Mouse (Mus musculus): ENCODE measurements around the gene Clec4d. TPM values are rescaled to one million over a fixed set of nuclear protein-coding genes. Genes with fewer than 3 reads are reported as not detected.
"Not testable (repeated sequence)": the region's sequence is repeated elsewhere in the genome, so short reads cannot be mapped to it uniquely, and the experiment has no call there.

Clec4d gene
- 0.26 TPM in 1 of 2 replicates, not detected in the other for polyA plus RNA-seq (2016; fragmentation: Nextera tagmentation; extraction: Ambion mirVana)

DNA sequence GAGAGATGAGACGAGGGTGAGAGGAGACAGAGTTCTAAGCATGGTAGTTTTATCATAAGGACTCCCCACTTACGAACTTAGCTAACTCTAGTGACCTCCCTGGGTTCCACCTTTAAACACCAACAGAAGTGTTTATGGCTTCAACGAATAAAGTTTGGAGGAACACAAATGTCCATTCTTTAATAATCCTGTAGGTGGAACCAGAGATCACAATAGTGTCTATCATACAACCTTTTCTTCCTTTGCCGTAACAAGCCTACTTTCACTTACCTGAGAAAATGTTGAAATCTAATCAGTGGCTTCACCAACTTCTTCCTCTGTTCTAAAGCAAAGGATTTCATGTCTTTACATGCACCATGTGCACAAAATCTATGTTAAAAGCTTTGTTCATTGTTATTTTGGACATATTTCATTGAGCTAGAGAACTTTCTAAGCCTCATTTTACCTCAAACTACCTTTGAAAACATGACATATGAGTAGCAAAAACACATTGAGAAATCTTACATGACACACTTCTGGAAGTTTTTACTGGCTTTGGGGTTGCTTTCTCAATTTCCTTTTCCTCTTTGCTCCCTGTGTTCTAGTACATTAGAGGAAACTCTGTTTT is at the start of gene Clec4d:
Clec4d (plus strand) TSS at position 557 of the 607 bp plus-strand sequence.
- ATAC-seq (ENCODE audit: low FRiP score), result no peak
- no peaks in the 10 kb centered on the region; the same call in 1 of the 2 replicates for H3K9me3 ChIP-seq (replicated peaks)
- 79% methylated on average over 4 of the region's 4 CpGs for WGBS
- H3K4me3 ChIP-seq, result no peak within 1 kb of the TSS
- H3K27me3 ChIP-seq, result no peaks in the 10 kb centered on the region
- H3K4me1 ChIP-seq, result no peaks in the 10 kb centered on the region
- H3K27ac ChIP-seq, result no peak within 1 kb of the TSS
- no peaks in the 10 kb centered on the region for H3K36me3 ChIP-seq
- H3K4me2 ChIP-seq (replicated peaks), result no peak within 1 kb of the TSS
- no peak within 1 kb of the TSS for H3K9ac ChIP-seq

DNA sequence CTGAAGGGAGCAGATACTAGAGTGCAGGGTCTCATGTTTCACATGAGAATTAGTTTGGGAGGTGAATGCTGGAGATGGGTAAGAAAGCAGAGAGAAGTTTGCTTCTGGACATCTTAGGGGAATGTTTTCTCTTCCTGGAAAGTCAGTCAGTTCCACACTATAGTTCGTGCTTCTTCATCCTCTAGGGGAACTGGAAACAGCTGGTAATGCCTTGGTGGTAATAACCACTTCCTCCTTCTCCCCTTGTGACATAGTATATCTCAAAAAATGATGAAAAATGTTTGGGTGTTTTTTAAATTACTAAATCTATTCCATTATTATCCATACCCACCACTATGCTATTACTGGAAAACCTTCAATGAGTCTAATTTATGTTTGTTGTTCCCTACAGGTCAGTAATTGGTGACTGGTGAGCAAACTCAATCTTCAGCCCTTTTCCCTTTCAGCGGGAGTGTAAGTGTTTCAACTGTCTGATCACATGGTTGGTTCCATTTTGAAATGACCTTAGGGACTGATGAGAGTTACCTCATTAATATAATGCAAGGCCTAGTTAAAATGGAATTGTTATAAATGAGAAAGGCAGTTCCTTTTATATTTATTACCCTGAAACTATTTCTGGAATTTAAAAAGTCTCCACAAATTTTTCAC is 34.3 kb upstream of the Clec4d start:
- H3K27me3 ChIP-seq, result no peaks in the 10 kb centered on the region
- ATAC-seq (ENCODE audit: low FRiP score), result no peak
- H3K4me3 ChIP-seq, result no peak overlapping the region
- 0 out of 2 replicates have a peak, but pooled peaks cover 3% of the 10 kb centered on the region for H3K9me3 ChIP-seq (replicated peaks)
- H3K36me3 ChIP-seq, result no peaks in the 10 kb centered on the region
- no peak overlapping the region for H3K27ac ChIP-seq
- 69% methylated on average over 2 of the region's 2 CpGs for WGBS
- H3K4me1 ChIP-seq, result no peaks in the 10 kb centered on the region
- no peak overlapping the region for H3K9ac ChIP-seq
- no peak overlapping the region for H3K4me2 ChIP-seq (replicated peaks)

DNA sequence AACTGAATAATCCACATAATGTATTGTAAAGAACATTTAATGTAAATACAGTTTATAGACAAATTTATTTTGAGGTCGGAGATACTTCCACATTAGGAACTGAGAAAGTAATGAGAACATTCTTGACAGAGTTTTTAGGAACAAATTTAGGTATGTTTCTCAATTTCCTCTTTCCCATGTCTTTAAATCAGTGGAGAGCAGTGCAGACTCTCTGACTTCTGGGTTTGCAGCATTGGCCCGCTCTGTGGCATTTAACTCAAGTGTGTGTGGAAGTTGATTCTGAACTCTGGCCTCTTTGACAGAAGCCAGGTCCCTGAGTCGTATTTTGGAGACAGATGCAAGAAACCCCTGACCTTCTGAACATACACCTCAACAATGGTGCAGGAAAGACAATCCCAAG is 32.3 kb upstream of the Clec4d start, which contains the start of gene Clec4n:
Clec4n (plus strand) TSS at position 200 of the 400 bp plus-strand sequence.
- no peaks in the 10 kb centered on the region for H3K36me3 ChIP-seq
- no peaks in the 10 kb centered on the region for H3K27me3 ChIP-seq
- WGBS, result 67% methylated on average over 3 of the region's 3 CpGs
- no peaks in the 10 kb centered on the region for H3K4me1 ChIP-seq
- no peak within 1 kb of the TSS for H3K4me2 ChIP-seq (replicated peaks)
- H3K27ac ChIP-seq, result no peak within 1 kb of the TSS
- no peak within 1 kb of the TSS for H3K9ac ChIP-seq
- ATAC-seq (ENCODE audit: low FRiP score), result no peak
- H3K9me3 ChIP-seq (replicated peaks), result 0 out of 2 replicates have a peak, but pooled peaks cover 3% of the 10 kb centered on the region
- H3K4me3 ChIP-seq, result no peak within 1 kb of the TSS

GRCm38 (mm10) chr6:123231149-123231548 is 30.8 kb upstream of the Clec4d start:
- Histone ChIP-seq H3K9me3 (replicated peaks) (0 out of 2 replicates have a peak, but pooled peaks cover 3% of the 10 kb centered on the region), H3K9ac (no peak overlapping the region), H3K27ac (no peak overlapping the region), H3K4me2 (replicated peaks) (no peak overlapping the region), H3K27me3 (no peaks in the 10 kb centered on the region), H3K4me3 (no peak overlapping the region), H3K4me1 (no peaks in the 10 kb centered on the region), H3K36me3 (no peaks in the 10 kb centered on the region)
- ATAC-seq (ENCODE audit: low FRiP score), result no peak
- WGBS, result 74% methylated on average over 2 of the region's 2 CpGs

DNA sequence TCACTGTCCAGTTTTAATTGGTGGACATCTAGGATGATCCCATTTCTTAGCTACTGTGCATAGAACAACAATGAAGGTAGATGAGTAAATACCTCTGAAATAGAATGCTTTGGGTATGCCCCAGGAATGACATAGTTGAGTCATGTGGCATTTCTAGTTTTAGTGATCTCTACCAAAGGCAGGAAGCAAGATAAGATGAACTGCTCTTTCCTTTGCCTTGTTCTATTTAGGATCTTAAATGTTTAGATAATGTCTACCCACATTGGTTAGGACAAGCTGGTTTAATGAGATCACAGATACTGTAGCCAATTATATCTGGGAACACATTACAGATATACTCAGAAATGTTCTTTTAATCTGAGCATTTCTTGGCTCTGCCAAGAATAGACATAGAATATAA is 24.3 kb upstream of the Clec4d start:
- no peaks in the 10 kb centered on the region for H3K27me3 ChIP-seq
- no peaks in the 10 kb centered on the region for H3K36me3 ChIP-seq
- H3K4me3 ChIP-seq, result no peak overlapping the region
- ATAC-seq (ENCODE audit: low FRiP score), result no peak
- no peaks in the 10 kb centered on the region for H3K9me3 ChIP-seq (replicated peaks)
- no peak overlapping the region for H3K27ac ChIP-seq
- no peak overlapping the region for H3K4me2 ChIP-seq (replicated peaks)
- no peak overlapping the region for H3K9ac ChIP-seq
- H3K4me1 ChIP-seq, result no peaks in the 10 kb centered on the region

DNA sequence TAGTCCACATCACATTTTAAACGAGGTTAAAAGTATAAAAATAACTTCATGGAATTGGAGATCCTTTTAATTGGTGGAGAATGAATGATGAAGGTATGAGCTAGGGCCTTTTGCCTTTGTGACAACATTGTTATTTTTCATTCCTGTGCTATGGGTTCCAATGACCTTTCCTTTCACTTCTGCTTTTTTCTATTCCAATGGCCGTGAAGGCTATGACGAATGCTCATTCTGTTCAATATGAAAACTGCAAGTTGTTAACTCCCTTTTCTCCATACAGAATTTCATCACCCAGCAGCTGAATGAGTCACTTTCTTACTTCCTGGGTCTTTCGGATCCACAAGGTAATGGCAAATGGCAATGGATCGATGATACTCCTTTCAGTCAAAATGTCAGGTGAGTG is 17.7 kb upstream of the Clec4d start:
- Histone ChIP-seq H3K4me2 (replicated peaks) (no peak overlapping the region), H3K4me1 (no peaks in the 10 kb centered on the region), H3K9me3 (replicated peaks) (no peaks in the 10 kb centered on the region), H3K27ac (no peak overlapping the region), H3K27me3 (no peaks in the 10 kb centered on the region), H3K9ac (no peak overlapping the region), H3K4me3 (no peak overlapping the region), H3K36me3 (no peaks in the 10 kb centered on the region)
- ATAC-seq (ENCODE audit: low FRiP score), result no peak
- WGBS, result 83% methylated on average over 5 of the region's 5 CpGs

GRCm38 (mm10) chr6:123248862-123249261 is 13.0 kb upstream of the Clec4d start:
- WGBS, result 87% methylated on average over 2 of the region's 2 CpGs
- ATAC-seq (ENCODE audit: low FRiP score), result not testable (repeated sequence)

GRCm38 (mm10) chr6:123252735-123253134 is 9.2 kb upstream of the Clec4d start:
- Histone ChIP-seq H3K4me3 (no peak overlapping the region), H3K27me3 (no peaks in the 10 kb centered on the region), H3K36me3 (no peaks in the 10 kb centered on the region), H3K27ac (no peak overlapping the region), H3K9ac (no peak overlapping the region), H3K9me3 (replicated peaks) (no peaks in the 10 kb centered on the region; the same call in 1 of the 2 replicates), H3K4me2 (replicated peaks) (no peak overlapping the region), H3K4me1 (no peaks in the 10 kb centered on the region)
- ATAC-seq (ENCODE audit: low FRiP score), result no peak

More at GRCm38 (mm10) chr6:123248862-123249261, 13.0 kb upstream of the Clec4d start:
- H3K4me1 ChIP-seq; H3K36me3 ChIP-seq; H3K4me3 ChIP-seq; H3K27me3 ChIP-seq; H3K27ac ChIP-seq; H3K9me3 ChIP-seq (replicated peaks); H3K9ac ChIP-seq; H3K4me2 ChIP-seq (replicated peaks): not testable (repeated sequence)

DNA sequence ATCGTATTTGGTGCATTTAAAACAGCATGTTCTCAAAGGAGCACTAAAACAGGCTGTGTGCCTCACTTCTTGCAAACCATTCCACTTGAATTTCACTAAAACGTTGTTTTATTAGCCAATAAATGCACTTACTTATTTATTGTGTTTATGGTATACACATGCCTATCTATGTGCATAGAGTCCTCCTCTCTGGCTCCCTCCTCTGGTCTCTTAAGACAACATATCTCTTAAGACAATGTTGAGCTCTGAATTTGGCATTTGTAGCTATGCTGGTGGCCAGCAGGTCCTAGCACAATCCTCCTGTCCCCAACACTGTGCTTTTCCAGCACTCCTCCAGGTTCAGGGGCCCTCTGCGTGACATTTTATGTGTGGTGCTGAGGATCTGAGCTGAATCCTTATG is 3.0 kb upstream of the Clec4d start:
- H3K36me3 ChIP-seq, result no peaks in the 10 kb centered on the region
- no peak overlapping the region for H3K27ac ChIP-seq
- ATAC-seq (ENCODE audit: low FRiP score), result no peak
- WGBS, result 83% methylated on average over 3 of the region's 3 CpGs
- H3K4me1 ChIP-seq, result no peaks in the 10 kb centered on the region
- no peaks in the 10 kb centered on the region for H3K27me3 ChIP-seq
- no peak overlapping the region for H3K9ac ChIP-seq
- H3K4me3 ChIP-seq, result no peak overlapping the region
- no peaks in the 10 kb centered on the region; the same call in 1 of the 2 replicates for H3K9me3 ChIP-seq (replicated peaks)
- H3K4me2 ChIP-seq (replicated peaks), result no peak overlapping the region

GRCm38 (mm10) chr6:123259889-123260603 is 1.9 kb upstream of the Clec4d start:
- ATAC-seq (ENCODE audit: low FRiP score), result no peak
- 84% methylated on average over 4 of the region's 4 CpGs for WGBS
- H3K4me3 ChIP-seq, result no peak overlapping the region

DNA sequence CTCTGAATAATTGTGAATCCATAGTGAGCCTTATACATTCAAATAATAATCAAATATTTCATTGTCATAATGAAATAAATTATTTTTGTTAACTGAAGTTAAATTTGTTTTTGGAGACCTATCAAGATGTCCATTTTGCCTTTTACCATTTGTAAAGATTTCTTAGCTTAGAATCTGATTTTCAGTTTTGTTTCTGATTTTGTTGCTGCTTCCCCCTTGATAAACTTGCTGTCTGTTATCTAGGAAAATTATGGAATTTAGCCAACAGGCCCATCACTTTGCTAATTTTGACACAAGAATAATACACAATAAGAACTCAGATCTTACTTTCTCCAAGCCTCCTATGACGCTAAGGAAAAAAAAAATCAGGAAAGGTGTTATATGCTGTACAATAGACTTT is 1.0 kb upstream of the Clec4d start:
- ATAC-seq (ENCODE audit: low FRiP score), result no peak

More at GRCm38 (mm10) chr6:123259889-123260603, 1.9 kb upstream of the Clec4d start:
- H3K36me3 ChIP-seq, result no peaks in the 10 kb centered on the region
- H3K4me2 ChIP-seq (replicated peaks), result no peak overlapping the region
- no peaks in the 10 kb centered on the region for H3K4me1 ChIP-seq
- no peaks in the 10 kb centered on the region for H3K27me3 ChIP-seq
- H3K27ac ChIP-seq, result no peak overlapping the region
- H3K9me3 ChIP-seq (replicated peaks), result no peaks in the 10 kb centered on the region; the same call in 1 of the 2 replicates
- H3K9ac ChIP-seq, result no peak overlapping the region

GRCm38 (mm10) chr6:123264194-123264593 is 2.3 kb downstream of the Clec4d start:
- Histone ChIP-seq H3K27ac (no peak overlapping the region), H3K9me3 (replicated peaks) (no peaks in the 10 kb centered on the region), H3K4me3 (no peak overlapping the region), H3K27me3 (no peaks in the 10 kb centered on the region), H3K9ac (no peak overlapping the region), H3K4me2 (replicated peaks) (no peak overlapping the region), H3K36me3 (no peaks in the 10 kb centered on the region), H3K4me1 (no peaks in the 10 kb centered on the region)
- WGBS, result 93% methylated on average over 3 of the region's 3 CpGs
- ATAC-seq (ENCODE audit: low FRiP score), result no peak

More for the DNA sequence above, 1.0 kb upstream of the Clec4d start:
- no peak overlapping the region for H3K27ac ChIP-seq
- H3K9me3 ChIP-seq (replicated peaks), result no peaks in the 10 kb centered on the region; the same call in 1 of the 2 replicates
- 92% methylated on average over 1 of the region's 1 CpGs for WGBS
- no peaks in the 10 kb centered on the region for H3K36me3 ChIP-seq
- no peak overlapping the region for H3K4me2 ChIP-seq (replicated peaks)
- no peaks in the 10 kb centered on the region for H3K27me3 ChIP-seq
- H3K4me3 ChIP-seq, result no peak overlapping the region
- H3K9ac ChIP-seq, result no peak overlapping the region
- no peaks in the 10 kb centered on the region for H3K4me1 ChIP-seq
